Mouse (Mus musculus): ENCODE results near the gene Myl4.
A peak's percentile ranks its signal among the peaks of the same experiment; 100 is the strongest.

The Myl4 gene

GRCm38 (mm10) chr11:104607491-104608245 lies 57.2 kb downstream of the Myl4 start, which contains the start of gene Itgb3:
Gene Itgb3, plus strand, starts transcription at chr11:104608000.
- DNase-seq = peak; percentile 88

DNA sequence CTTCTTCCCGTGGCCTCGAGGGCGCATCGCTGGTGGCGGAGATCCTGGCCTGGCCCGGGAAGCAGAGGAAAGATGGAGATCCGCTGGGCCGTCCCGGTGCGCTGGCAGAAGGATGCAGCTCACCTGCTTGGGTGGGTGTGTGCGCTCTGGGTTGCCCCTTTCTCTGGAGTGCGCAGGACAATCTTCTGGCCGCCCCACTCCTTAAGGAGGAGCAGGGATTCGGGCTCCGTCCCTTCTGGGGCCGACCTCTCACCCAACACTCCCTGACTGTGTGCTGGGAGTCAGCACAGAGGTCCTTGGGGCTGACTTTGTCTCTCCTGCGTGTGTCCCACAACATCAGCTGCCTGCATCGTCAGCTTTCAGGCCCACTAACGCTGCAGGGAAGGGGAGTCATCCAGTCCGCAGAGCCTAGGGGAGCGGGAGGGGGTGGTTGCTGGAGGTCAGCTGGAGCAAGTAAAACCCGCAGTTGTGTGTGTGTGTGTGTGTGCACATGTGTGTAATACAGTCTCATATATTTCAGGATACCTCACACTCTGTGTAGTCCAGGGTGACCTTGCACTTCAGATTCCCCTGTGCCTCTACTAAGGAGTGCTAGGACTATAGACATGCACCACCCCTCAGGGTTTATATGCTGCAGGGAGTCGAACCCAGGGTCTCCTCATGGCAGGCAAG lies 57.9 kb downstream of the Myl4 start:
- DNase-seq = no peak

DNA sequence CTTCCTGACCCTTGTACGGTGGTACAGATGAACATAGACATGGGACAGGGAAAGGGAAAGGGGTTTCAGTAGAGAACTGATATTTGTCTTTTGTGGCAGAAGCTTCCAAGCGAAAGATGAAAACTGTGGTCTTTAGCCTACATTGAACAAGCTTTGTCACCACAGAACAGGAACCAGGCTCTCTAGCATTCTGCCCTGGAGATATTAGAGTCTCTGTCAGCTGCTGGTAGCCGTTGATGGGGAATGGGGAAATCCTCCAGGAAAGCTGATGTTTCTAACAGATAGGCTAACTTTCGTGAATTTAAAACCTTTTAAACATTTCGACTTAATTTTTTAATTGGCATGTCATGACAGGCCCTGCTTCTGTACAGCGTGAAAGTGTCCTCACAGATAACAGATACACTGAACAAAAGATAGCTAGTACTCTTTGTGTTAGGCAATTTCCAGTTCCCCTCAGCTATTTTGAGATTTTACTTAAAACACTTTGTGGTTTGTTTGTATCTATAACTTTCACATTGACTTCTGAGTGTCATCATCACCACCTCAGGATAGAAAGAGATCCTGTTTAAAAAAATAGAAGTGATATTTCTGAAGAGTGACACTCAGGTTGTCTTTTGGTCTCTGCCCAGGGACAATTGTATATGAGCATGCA lies 58.7 kb downstream of the Myl4 start:
- DNase-seq = no peak

DNA sequence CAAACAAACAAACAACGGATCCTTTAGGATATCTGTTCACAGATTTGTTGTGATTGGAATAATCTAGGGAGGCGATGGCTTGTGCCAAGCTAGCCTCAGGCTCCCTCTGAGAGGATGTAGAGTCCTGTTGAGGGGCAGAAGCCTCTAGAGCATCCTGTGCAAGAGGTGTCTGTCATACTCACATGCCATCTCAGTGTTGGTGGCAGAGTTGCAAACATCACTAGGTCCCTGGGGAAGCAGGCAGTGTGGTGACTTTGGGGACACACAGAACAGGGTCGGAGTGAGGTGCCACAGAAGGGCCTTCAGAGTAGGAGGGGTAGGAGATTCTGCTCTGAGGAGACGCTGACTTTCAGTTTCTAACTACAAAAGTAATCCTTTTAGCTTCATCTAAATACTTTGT lies 59.3 kb downstream of the Myl4 start:
- no peak for DNase-seq

GRCm38 (mm10) chr11:104611579-104612151 lies 61.2 kb downstream of the Myl4 start:
- DNase-seq = no peak

DNA sequence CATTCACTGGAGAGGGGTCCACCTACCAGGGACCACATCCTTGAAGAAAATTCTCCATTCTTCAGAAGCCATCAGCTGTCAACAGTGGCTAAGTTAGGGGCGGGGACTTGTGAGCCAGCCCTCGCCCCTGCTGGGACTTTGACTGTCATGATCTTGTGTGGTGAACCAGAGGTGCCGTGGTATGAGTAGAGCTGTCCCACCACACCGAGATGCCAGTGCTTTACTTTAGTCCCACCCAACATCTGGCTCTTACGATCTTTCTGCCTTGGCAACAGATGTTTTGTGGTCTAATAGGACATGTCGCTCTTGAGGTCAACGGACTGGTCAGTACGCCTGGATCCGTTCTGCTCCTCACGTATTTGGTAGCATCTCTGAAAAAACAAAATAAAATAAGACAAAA lies 63.1 kb downstream of the Myl4 start:
- DNase-seq = no peak

DNA sequence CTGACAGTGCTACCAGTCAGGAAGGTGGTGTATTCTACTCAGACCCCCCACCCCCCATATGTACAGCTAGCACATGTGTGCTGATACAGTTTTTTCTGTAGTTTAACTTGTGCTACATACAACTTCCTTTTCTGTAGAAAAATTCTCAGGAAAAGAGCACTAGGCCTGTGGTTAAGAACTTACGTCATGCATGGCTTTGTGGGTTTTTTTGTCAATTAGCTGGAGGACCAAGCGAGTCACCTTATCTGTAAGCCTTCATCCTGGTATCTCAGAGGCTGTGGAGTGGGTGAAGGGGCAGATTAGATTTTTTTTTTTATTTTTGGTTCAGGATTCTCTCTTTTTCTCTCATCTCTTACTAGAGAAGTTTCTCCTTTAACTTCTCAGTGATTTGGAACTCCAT lies 63.7 kb downstream of the Myl4 start:
- no peak for DNase-seq

DNA sequence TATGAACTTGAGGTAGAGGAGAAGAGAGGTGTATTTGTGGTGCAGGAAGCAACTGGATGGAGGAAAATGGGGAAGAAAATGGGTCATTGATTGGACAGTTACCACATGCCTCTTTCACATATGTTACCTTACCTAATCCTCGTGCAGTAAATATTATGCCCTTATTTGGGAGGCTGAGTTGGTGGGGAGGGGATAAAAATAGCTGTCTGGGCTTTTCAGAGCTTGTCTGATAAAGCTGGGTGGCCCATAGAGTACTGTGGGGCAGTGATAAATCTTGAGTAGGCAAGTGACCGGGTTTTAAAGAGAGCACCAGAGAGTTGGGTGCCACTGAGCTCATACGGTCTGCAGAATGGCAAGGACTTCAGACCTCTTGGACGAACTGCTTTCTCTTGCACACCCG lies 65.7 kb downstream of the Myl4 start:
- DNase-seq = no peak

DNA sequence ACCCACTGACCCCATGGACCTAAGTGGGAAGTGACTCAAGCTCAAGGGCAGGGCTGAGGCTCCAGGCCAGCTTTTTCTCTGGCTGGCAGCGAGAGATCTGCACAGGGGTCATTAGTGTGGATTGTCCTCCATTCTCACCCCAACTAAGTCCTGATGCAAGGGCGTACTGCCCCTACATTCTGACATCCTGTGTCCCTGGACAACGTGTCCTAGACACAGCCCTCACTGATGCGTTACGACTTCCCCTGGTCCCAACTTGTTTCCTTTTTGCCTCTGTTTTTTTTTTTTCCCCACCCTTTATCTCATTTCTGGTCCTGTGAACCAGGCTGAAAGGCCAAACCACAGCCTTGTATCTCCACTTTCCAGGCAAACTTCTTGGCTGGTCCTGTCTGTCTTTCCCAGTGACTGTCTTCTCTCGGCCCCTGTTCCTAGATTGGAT lies 68.2 kb downstream of the Myl4 start:
- DNase-seq = no peak

DNA sequence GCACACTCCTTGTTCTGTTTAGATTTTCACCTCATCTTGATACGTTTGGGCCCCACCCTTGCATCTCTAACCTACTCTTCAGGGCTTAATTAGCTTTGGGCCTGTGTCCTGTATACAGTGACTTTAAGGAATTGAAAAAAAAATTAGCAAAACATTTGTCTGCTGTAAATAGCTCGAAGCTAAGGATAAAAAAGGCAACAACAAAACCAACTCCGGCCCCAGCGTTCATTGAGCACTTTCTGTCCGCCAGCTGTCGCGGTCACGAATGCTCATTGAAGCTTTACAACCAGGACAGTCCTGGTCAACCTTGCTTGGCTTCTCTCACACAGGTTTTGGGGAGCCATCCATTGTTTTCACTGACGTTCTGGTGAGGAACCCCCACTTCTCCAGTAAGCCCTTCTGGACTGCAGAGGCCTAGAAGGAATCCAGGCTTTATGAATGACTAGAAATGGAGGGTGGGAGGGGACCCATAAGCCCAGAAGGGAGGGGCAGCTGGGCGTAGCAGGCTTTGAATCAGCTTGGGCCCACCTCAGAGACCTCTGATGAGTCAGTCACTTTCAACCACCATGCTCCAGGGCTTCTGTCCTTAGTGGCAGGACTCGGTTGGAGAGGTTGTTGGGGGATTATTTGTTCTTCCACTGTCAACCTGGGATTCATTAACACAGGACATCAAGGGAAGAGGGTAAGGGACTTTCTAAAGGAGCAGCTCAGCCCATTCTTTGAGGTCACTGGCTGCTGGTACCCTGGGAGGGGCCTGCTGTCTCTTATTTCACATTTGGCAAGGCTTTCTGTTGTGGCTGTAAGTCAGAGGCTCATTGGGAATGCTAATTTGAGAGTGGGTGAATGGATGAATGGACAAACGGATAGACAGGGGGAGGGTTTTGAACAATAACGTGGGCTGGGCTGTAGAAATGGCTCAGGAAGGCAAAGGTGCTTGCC lies 68.9 kb downstream of the Myl4 start:
- DNase-seq = peak; percentile 44

GRCm38 (mm10) chr11:104622040-104622962 lies 71.8 kb downstream of the Myl4 start:
- DNase-seq = no peak

- DNase-seq = peak; percentile 71
Measured at GRCm38 (mm10) chr11:104624791-104625391, 74.4 kb downstream of the Myl4 start.

DNA sequence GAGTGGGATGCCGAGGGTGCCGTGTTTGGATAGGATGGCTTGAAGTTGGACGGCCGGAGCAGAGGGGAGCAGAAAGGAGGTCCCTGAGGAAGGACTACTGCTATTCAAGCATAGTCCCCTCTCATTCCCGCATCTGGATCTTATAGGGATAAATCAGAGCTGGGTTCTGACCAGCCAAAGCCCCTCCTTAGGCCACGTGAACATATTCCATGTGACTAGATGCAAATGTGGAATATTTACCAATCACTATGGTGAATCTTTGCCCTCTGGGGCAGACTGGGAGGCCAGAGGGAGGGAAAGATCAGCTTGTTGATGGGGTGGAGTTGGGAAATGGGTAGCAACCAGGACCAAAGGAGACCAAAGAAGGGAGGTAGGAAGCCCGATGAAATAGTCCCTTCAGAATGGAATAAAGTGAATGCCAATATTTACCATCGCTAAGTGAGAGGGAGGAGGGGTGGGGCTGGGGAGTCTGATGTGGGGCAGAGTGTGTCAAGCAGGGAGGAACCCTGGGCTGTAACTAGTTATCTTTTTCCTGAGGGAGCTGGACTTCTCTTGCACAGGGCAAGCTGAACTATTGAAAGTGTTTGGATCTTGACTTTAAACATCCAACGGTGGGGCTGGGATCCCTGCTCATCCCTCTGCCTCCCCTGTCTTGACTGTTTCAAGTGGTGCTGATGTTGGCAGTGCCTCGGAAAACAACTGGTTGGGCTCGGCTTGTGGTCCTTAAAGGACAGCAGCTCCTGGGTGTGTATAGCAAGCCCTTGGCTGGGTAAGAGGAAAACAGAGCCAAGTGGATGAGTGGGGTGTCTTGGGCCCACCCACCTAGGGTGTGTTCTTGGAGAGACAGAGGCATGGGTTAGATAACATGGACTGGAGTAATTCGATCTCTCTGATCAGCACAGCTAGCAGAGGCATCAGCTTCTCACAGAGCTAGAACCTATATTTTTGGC lies 75.3 kb downstream of the Myl4 start:
- peak; percentile 74 for DNase-seq

DNA sequence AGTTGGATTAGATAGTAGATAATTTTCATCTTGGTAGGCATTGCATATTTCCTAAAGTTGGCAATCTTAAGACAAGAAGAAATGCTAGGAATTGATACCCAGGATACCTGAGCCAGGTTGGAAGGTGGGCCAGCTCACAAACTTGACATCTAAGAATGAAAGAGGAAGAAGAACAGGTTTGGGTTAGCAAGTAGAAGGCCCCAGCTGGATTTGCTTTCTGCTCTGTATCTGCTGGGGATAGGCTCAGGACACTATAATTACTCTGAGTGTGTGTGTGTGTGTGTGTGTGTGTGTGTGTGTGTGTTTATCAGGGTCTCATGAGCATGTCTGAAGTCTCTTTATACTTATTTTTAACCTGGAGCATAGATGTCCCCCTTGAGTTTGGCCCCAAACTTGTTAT lies 76.2 kb downstream of the Myl4 start:
- no peak for DNase-seq

GRCm38 (mm10) chr11:104627616-104628301 lies 77.3 kb downstream of the Myl4 start:
- DNase-seq = no peak

- DNase-seq = no peak
Measured at GRCm38 (mm10) chr11:104628566-104628965, 78.1 kb downstream of the Myl4 start.

DNA sequence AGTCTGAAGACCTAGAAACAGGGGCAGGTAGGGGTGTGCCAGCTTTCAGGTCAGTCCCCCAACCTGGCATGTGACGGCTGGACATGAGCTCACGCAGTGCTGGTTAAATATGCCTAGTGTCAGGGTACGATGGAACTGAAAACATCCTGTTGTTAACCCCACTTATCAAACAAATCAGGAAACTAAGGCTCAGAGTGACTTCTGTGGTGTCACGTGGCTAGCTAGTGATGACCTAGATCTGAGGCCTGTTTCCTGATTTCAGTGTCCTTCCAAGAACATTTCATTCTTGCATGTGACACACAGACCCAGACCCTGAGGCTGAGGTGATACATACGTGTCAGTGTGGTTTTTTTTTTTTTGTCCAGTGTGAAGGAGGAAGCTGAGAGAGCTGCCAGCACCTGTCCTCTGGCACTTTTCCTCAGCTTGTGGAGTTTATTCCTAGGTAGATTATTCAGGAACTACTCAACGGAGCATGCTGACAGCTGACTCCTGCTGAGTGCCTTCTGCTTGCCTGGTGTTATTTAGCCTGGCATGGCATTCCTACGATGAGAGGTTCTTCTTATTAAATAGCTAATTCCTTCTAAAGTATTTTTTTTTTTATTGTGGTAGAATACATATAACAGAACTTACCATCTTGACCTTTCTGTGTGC lies 79.8 kb downstream of the Myl4 start:
- DNase-seq = no peak

DNA sequence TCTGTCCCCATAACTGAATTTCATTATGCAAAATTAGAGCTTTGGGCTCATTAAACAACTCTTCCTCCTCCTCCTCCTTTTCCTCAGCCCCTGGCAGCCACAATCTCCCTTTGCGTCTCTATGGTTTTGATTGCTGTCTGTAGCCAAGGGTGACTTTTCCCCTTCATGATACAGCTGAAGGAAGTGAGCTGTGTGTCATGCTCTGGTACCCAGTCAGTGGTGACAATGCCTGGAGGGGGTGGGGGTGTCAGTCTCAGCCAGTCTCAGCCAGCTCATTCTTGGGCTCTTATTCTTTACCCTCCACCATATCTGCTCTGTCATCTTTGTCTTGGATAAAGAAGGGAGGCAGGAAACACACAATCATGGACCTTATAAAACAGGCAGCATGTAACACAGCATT lies 80.8 kb downstream of the Myl4 start:
- DNase-seq = no peak

Data from embryo, embryonic 11 days (tissue).